Mouse (Mus musculus): Measurements from ENCODE around the gene Anln.
"Not testable (repeated sequence)": the region's sequence is repeated elsewhere in the genome, so short reads cannot be mapped to it uniquely, and the experiment has no call there.

Gene Anln

DNA sequence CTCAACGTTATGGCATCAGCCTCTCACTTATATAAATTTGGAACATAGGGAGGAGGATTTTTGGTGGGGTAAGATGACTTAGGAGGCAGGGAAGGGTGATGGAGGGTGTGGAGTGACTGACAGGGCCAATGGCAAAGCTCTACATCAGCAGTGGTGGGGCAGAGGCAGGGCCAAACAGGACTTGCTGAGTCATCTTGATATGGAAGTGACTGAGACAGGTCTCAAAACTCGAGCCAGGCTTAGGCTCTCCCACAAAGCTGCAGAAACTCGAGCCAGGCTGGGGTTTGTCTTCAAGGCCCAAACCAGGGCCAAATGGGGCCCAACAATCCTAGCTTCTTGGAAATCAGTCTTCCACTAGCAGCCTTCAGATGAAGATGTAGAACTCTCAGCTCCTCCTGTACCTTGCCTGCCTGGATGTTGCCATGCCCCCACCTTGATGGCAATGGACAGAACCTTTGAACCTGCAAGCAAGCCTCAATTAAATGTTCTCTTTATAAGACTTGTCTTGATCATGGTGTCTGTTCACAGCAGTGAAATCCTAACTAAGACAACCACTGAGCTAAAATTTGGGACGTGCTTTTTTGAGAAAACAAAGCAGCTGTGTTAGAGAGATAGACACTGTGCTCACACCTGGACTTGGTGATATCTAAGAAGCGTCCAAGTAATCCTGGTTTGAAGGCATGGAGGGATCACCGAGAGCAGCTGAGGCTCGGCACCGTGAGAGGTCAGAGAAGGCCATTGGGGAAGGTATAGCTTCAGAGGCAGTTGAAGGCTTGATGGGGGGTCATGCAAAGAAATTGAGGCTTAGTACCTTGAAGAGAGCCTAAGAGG, 66.4 kb downstream of the Anln start:
- DNase-seq (ENCODE audit: extremely low read depth, low read depth, low spot score): no peak

DNA sequence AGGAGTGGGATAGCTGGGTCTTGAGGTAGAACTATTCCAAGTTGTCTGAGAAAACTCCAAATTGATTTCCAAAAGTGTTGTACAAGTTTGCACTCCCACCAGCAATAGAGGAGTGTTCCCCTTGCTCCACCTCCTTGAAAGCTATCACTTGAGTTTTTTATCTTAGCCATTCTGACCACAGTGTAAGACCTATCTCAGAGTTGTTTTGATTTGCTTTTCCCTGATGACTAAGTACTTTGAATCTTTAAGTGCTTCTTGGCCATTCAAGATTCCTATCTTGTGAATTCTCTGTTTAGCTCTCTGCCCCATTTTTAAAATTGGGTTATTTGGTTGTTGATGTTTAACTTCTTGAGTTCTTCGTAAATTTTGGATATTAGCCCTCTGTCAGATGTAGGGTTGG, 69.9 kb downstream of the Anln start:
- no peak for DNase-seq (ENCODE audit: extremely low read depth, low read depth, low spot score)

DNA sequence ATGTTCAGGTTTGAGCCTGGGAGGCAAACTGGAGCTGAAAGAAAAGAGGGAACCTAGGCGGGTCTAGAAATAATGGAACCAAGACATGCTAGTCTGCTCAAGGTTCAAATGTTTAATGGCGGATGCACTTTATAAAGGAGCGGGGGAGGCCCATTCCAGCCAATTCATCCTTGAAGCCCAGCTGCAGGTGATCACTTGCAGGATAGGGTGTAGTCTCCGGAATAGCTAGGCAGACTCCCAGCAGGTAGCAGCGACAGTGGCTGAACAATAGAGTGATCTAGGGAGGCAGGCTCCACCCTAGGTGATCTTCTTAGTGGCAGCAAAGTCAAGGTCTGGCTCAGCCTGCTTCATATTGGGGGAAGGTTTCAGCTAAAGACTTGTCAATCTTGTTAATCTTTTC, 72.9 kb downstream of the Anln start:
- not testable (repeated sequence) for DNase-seq (ENCODE audit: extremely low read depth, low read depth, low spot score)

DNA sequence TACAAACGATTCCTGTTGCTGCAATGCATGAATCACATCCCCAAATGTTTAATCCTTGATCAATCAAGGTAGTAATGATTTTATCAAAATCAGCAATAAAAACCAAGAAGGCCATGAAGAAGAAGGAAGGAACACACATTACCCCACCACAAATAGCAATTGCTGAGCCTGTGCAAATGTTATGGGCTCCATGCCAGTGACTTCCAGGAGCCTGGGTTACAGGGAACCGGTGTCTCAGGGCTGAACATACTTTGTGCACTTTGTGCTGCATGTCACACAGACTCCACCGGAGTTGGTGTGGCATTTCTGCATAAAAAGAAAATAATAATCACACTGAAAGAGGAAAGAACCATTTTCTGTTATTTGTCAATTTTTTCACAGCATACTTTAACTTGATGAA, 74.9 kb downstream of the Anln start:
- peak; percentile 13 for DNase-seq (ENCODE audit: extremely low read depth, low read depth, low spot score)

DNA sequence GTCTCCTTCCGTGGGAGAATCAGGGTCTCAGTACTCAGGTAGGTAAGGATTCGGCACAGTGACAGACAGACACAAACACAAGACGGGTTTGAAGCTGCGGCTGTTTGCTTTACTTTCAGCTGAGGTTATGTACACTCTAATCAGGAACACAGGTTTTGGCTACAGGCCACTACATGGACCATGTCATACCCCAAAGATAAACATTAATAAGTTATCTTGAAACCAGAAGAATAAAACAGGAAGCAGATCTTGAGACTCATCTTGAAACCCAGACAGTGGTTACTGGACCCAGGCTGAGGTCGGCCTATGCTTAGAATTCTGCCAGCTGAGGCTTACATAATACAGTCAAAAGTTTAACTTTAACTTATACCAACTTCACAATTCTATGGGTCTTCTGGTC, 75.8 kb downstream of the Anln start:
- no peak for DNase-seq (ENCODE audit: extremely low read depth, low read depth, low spot score)

DNA sequence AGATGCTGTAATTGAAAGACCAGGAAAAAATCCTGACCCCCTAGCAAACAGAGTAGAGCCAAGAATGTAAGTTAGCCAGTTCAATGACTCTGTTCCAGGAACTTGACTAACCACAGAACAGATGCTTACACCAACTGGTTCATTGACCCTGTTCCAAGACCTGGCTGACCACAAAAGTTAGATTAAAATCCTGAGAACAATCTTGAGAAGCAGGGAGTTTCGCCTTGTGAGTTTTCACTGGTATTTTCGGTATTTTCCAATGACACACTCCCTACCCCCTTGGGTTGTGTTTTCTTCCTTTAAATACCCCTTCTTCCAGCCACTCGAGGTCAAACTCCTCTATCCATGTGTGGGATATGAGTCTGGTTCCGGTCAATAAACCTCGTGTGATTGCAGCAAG, 79.3 kb downstream of the Anln start:
- no peak for DNase-seq (ENCODE audit: extremely low read depth, low read depth, low spot score)

DNA sequence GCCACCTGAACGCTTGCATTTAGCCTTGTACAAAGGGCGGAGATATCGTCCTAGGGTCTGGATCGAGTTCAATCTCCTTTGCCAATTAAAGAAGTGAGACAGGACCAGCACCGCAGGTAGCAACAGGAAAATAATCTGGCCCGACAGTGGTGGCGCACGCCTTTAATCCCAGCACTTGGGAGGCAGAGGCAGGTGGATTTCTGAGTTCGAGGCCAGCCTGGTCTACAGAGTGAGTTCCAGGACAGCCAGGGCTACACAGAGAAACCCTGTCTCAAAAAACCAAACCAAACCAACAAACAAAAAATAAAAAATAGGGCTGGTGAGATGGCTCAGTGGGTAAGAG, 81.1 kb downstream of the Anln start:
- DNase-seq (ENCODE audit: extremely low read depth, low read depth, low spot score): not testable (repeated sequence)

DNA sequence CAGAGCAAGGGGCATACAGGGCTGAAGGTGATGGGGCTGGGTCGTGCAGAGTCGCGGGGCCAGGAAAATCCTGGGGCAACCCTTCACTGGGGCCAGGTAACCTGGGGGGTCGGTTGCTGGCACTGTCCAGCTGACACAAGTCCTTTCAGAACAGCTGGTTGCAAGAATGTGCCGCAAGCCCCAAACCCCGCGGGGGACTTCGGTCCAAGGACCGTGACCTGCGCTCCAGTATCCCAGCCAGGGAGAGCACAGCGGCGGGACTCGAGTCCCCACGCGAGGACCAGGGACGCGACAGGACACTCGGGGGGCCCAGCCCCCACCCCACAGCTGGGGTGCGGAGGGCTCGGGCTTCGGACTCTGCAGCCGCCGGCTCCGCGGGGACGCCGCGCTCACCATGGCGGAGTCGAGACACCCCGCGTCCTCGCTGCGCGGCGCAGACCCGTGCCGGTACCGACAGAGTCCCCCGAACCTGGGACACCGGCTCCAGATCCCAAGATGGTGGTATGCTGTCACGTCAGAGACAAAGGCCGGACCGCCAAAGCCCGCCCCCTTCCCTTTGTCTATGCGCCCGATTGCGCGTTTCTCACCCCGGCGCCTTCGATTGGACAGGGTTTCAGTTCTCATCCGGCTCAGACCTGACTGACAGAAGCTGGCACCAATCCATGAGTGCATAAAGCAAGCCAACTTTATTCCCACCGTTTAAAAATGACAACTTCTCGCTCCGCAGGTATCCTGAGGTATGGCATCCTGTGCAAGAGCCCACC, 81.7 kb downstream of the Anln start, which contains the start of gene Zfp810:
Gene Zfp810 (minus strand): TSS at position 493 of the 764 bp plus-strand sequence.
- peak; percentile 47 for DNase-seq (ENCODE audit: extremely low read depth, low read depth, low spot score)

DNA sequence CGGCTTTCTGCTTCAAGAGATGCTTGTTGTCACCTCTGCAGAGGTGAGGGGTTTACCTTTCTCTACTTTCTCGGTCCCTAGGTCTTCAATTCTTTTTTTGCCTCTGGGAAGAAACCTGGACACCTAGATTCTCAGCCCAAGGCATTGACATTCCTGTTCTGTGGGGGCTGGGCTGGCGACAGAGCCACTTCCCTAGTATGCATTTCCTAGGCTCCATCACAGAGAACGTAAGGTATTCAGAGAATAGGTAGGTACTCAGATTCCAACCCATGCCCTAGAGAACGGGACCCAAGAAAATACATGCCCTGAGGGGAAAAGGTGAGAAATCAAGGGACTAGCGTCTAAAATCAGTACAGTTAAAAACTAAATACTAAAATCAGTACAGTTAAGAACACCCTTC, 82.3 kb downstream of the Anln start:
- DNase-seq (ENCODE audit: extremely low read depth, low read depth, low spot score): no peak

DNA sequence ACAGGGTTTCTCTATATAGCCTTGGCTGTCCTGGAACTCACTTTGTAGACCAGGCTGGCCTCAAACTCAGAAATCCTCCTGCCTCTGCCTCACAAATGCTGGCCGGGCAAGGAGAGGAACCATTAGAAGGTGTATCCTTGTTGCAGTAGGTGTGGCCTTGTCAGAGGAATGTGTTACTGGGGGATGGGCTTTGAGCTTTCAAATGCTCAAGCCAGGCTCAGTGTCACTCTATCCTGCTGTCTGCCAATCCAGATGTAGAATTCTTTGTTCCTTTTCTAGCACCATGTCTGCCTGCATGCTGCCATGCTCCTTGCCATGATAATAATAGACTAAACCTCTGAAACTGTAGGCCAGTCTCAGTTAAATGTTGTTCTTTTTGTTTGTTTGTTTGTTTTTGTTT, 86.8 kb downstream of the Anln start:
- DNase-seq (ENCODE audit: extremely low read depth, low read depth, low spot score): no peak

Data from fat pad, adult 2 months (tissue).